Mouse (Mus musculus) liver, embryonic 12.5 days (tissue): ENCODE data around the gene Smim24. TPM values are rescaled to one million over a fixed set of nuclear protein-coding genes. Genes with fewer than 3 reads are reported as not detected.

ENCODE experiments used
- ATAC-seq: fragments of 200-750 bp; cut with Nextera tagmentation; 2 replicates; pipeline ENCODE4 v1.8.0; 2017; ENCODE audit warnings: moderate number of reproducible peaks, mild to moderate bottlenecking, moderate library complexity
- H3K27ac ChIP-seq: fragments of 300-500 bp; sonication (generic); 2 replicates; pipeline ENCODE4 v1.5.1; 2016; ENCODE audit warnings: mild to moderate bottlenecking
- H3K27me3 ChIP-seq: fragments of 300-500 bp; sonication (generic); replicated peaks from 2 replicates; pipeline ENCODE4 v1.6.1; 2016; ENCODE audit warnings: mild to moderate bottlenecking, moderate library complexity
- H3K36me3 ChIP-seq: fragments of 300-500 bp; sonication (generic); 2 replicates; pipeline ENCODE4 v1.6.1; 2016; ENCODE audit warnings: mild to moderate bottlenecking, moderate library complexity
- H3K4me1 ChIP-seq: fragments of 300-500 bp; sonication (generic); 2 replicates; pipeline ENCODE4 v1.6.1; 2016
- H3K4me2 ChIP-seq: fragments of 300-500 bp; sonication (generic); 2 replicates; pipeline ENCODE4 v1.6.1; 2016; ENCODE audit warnings: mild to moderate bottlenecking, moderate library complexity
- H3K4me3 ChIP-seq: fragments of 300-500 bp; sonication (generic); 2 replicates; pipeline ENCODE4 v1.5.1; 2016; ENCODE audit warnings: mild to moderate bottlenecking, moderate library complexity
- H3K9ac ChIP-seq: fragments of 300-500 bp; sonication (generic); 2 replicates; pipeline ENCODE4 v1.6.1; 2016; ENCODE audit warnings: mild to moderate bottlenecking, moderate library complexity
- H3K9me3 ChIP-seq: fragments of 300-500 bp; sonication (generic); replicated peaks from 2 replicates; pipeline ENCODE4 v1.6.1; 2016; ENCODE audit warnings: mild to moderate bottlenecking, moderate library complexity
- WGBS: fragments of 180-500 bp; shearing (Covaris S2); methylation state at CpG from one replicate; pipeline ENCODE4 v1.1.7; 2016; ENCODE audit not compliant: insufficient replicate concordance; 5-methylcytosine and 5-hydroxymethylcytosine counted together
- polyA plus RNA-seq: library from polyadenylated mRNA; unstranded; fragments of >200 nt; fragmentation: Nextera tagmentation; extraction: Ambion mirVana; gene quantifications from 2 replicates; pipeline ENCODE4 v1.2.1, GENCODE M21; 2016

The Smim24 gene
- polyA plus RNA-seq, 1 experiment from 2014 or later = 1.8 TPM

DNA sequence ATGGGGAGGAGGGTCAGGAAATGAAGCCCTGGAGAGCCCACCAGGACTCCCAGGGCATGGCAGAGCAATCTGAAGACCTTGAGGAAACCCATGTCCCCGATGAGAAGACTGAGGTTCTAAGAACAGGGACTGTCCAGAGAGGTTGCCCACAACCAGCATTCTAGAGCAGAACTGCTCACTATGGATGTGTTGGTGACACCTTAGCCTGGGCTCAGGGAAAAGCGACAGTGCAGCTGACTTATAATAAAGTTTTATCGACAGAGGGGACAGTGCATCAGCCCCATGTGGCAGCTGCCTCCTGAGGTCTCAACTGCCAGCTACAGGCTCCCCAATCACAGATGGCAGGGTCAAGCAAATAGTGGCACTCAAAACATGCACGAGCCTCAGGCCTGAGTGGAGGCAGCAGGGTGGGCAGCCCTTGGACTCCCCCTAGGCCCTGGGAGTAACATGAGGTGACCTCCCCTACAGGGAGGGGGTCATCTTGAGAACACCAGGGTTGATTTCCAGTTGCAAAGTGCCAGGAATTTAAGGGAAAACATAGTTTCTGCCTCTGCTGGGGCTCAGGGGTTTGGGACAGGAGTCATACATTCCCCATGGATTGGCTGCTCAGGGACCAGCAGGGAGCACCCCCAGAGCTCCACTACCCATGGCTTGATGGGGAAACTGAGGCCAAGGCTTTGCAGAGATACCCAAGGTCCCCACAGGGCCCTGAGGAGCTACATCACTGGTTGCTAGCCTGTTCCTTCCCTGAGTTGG lies 28.4 kb downstream of the Smim24 start:
- WGBS = 66% methylated on average over 4 of the region's 4 CpGs
- Histone ChIP-seq H3K4me1 (peaks cover 64% of the 10 kb centered on the region), H3K4me3 (no peak overlapping the region), H3K36me3 (peaks cover 8% of the 10 kb centered on the region; the same call in 1 of the 2 replicates), H3K27ac (no peak overlapping the region), H3K9me3 (no peaks in the 10 kb centered on the region), H3K4me2 (no peak overlapping the region), H3K9ac (no peak overlapping the region), H3K27me3 (peaks cover 91% of the 10 kb centered on the region)
- no peak for ATAC-seq

DNA sequence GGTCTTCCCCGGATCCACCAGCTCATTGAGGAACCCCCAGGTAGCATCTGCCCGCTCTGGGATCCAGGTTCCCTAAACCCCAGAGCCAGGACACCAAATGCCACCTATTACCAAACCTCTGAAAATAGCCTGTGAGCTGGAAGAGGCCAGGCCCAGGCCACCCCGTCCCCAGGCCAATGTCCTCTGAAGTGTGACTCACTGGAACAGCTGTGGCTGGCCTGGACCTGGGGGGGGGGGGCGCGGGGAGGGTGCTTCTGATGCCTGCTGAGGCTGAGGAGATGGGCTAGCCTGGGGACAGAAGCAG lies 28.9 kb downstream of the Smim24 start:
- Histone ChIP-seq H3K4me1 (peaks cover 64% of the 10 kb centered on the region), H3K27ac (no peak overlapping the region), H3K27me3 (peaks cover 94% of the 10 kb centered on the region), H3K4me2 (no peak overlapping the region), H3K9ac (no peak overlapping the region), H3K9me3 (no peaks in the 10 kb centered on the region), H3K4me3 (no peak overlapping the region), H3K36me3 (peaks cover 8% of the 10 kb centered on the region; the same call in 1 of the 2 replicates)
- no peak for ATAC-seq
- WGBS = 53% methylated on average over 5 of the region's 5 CpGs

DNA sequence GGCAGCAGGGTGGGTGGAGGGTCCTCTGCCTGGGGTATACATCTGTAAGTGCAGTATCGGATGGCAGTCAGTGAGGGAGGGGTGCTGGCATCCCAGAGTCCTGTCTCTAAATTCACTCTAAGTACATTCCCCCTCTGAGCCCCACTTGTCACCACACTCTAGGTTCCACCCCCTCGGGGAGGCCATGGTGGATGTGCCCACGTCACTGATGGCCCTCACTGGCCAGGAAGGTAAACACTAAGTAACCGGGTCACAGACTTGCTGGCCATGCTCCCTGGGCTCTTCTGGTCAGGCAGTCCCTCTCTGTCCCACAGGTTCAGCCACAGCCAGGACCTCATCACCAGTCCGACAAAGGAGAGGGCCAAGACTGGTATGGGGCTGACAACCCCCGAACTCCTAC lies 29.3 kb downstream of the Smim24 start:
- Histone ChIP-seq H3K9me3 (no peaks in the 10 kb centered on the region), H3K4me3 (no peak overlapping the region), H3K9ac (no peak overlapping the region), H3K27me3 (peaks cover 94% of the 10 kb centered on the region), H3K36me3 (peaks cover 8% of the 10 kb centered on the region; the same call in 1 of the 2 replicates), H3K4me2 (no peak overlapping the region), H3K4me1 (peaks cover 64% of the 10 kb centered on the region), H3K27ac (no peak overlapping the region)
- no peak for ATAC-seq
- 58% methylated on average over 6 of the region's 6 CpGs for WGBS

DNA sequence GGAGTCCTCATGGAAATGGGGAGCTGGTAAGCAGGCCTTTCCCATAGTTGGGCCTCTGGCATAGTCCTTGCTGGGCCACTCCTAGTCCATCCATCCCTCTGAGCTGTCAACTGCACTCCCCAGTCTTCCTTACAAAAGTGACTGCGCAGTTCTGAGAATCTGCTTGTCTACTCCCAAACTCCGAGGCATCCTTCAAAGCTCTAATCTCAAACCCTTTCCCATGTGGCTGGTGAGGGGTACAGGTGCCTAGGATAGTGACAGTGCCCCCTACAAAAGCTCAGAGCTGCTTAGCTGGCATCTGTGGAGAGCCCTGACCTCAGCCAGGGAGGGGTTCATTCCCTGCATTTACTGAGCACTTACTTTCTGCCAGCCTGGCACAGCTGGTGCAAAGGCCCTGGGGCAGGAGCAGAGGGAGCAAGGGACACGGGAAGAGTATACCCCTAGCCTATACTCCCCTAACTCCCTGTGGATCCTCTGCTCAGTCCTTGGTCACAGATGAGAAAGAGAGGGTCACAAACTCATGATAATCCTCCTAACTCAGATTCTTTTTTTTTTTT lies 29.9 kb downstream of the Smim24 start:
- Histone ChIP-seq H3K4me2 (no peak overlapping the region), H3K4me3 (no peak overlapping the region), H3K27me3 (peaks cover 94% of the 10 kb centered on the region), H3K27ac (no peak overlapping the region), H3K4me1 (peaks cover 60% of the 10 kb centered on the region), H3K36me3 (peaks cover 8% of the 10 kb centered on the region; the same call in 1 of the 2 replicates), H3K9ac (no peak overlapping the region), H3K9me3 (no peaks in the 10 kb centered on the region)
- no peak for ATAC-seq
- WGBS = 58% methylated on average over 3 of the region's 3 CpGs

DNA sequence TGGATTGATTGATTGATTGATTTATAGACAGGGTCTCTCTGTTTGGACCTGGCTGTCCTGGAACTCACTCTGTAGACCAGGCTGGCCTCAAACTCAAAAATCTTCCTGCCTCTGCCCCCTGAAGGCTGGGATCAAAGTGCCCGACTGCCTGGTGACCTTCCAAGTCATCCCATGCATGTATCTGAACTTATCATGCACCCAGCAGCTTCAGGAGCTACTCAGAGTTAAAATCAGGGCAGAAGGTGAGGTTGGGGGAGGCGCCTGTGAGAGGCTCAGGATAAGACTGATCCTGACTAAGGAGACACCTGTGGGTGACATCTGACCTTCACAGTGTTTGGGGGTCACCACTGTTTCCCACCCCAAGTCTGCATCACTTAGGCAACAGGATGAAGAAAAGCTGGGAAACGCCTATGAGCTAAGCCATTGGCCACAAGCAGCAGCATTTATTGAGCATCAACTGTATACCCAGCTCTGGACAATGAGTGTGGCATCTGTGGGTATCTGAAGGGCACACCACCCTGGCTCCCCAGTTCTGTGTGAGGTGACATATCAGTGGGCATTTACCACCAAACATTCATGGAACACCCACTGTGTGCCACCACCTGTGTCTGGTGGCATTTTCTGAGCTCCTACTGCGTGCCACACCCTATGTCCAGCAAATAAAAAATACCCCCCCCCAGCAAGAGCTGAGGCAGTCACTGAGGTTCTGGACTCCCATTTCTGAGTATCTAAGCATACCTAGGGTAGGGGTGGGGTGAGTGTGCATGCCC lies 30.8 kb downstream of the Smim24 start:
- Histone ChIP-seq H3K4me3 (no peak overlapping the region), H3K4me2 (no peak overlapping the region), H3K4me1 (peaks cover 51% of the 10 kb centered on the region), H3K27me3 (peaks cover 94% of the 10 kb centered on the region), H3K27ac (no peak overlapping the region), H3K9me3 (no peaks in the 10 kb centered on the region), H3K9ac (no peak overlapping the region), H3K36me3 (peaks cover 8% of the 10 kb centered on the region; the same call in 1 of the 2 replicates)
- no peak for ATAC-seq
- WGBS = 39% methylated on average over 4 of the region's 4 CpGs

DNA sequence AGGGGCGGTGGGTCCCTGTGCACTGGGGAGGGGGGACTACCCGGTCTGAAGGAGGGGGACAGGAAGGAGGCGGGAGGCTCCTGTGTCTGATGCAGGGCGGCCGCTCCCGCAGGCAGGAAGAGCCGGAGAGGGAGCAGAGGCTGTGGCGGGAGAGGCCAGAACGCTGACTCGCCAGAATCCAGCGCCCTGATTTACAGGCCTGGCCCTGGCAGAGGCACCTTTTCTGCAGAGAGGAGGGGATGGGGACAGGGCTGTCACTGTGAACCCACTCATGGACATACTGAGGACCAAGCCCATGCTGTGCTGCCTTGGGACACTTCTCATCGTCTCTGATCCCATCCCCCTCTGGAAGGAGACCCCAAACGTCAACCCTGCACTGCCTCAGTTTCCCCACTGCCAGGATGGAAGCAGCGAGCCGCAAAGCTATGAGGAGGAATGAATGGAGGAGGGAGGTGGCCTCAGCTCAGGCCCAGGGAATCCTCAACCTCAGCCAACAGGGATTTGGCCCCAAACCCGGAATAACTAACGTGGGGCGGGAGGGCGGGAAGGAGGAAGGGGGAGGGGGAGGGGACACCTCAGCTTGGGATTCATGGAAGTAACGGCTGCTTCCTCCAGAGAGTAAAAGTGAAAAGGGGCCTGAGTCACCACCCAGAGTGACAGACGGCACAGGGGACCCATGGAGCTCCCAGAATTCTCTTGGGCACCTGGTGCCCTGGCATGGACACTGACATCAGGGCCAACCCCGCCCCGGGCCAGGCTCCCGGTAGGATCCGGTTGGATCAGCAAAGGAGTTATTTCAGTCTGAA lies 31.6 kb downstream of the Smim24 start:
- H3K27ac ChIP-seq = no peak overlapping the region; the same call in 1 of the 2 replicates
- H3K27me3 ChIP-seq = peaks cover 96% of the 10 kb centered on the region
- 11% methylated on average over 25 of the region's 25 CpGs for WGBS

DNA sequence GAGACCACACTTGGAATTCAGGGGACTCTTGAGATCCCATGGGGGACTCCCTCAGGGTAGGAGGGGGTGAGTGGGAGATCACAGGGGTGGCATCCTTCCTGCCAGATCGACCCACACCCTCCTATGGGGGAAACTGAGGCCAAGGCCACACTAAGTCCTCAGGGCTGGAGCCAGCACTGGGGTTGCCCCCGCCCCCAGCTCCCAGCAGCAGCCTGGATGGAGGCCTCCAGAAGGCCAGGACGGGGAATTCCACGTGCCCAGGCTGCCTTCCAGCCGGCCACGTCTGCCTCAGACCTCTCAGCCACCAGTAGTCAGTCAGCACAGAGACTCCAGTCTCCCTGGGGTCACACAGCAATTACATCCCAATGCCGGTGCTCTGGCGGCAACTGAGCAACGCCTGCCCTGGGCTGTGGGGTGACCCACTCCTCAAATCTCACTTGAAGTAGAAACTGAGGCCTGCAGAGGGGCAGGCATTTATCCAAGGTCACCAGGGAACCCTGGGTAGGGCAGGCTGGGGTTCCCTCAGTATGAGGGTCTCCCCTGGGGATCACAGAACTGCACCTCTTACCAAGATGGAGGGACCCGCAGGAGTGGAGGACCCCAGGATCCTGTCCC lies 32.5 kb downstream of the Smim24 start:
- Histone ChIP-seq H3K4me3 (no peak overlapping the region; the same call in 1 of the 2 replicates), H3K4me1 (peaks cover 55% of the 10 kb centered on the region), H3K4me2 (peak overlapping the region; percentile 64), H3K27ac (no peak overlapping the region; the same call in 1 of the 2 replicates), H3K27me3 (peaks cover 97% of the 10 kb centered on the region), H3K9me3 (no peaks in the 10 kb centered on the region), H3K36me3 (peaks cover 3% of the 10 kb centered on the region; the same call in 1 of the 2 replicates), H3K9ac (no peak overlapping the region)
- WGBS = 32% methylated on average over 10 of the region's 10 CpGs
- ATAC-seq = no peak

More for the DNA sequence above, 31.6 kb downstream of the Smim24 start:
- peaks cover 8% of the 10 kb centered on the region; the same call in 1 of the 2 replicates for H3K36me3 ChIP-seq
- ATAC-seq = no peak
- H3K9me3 ChIP-seq = no peaks in the 10 kb centered on the region
- peaks cover 52% of the 10 kb centered on the region for H3K4me1 ChIP-seq
- H3K9ac ChIP-seq = no peak overlapping the region
- H3K4me2 ChIP-seq = peak overlapping the region; percentile 64; the same call in 1 of the 2 replicates
- H3K4me3 ChIP-seq = no peak overlapping the region

DNA sequence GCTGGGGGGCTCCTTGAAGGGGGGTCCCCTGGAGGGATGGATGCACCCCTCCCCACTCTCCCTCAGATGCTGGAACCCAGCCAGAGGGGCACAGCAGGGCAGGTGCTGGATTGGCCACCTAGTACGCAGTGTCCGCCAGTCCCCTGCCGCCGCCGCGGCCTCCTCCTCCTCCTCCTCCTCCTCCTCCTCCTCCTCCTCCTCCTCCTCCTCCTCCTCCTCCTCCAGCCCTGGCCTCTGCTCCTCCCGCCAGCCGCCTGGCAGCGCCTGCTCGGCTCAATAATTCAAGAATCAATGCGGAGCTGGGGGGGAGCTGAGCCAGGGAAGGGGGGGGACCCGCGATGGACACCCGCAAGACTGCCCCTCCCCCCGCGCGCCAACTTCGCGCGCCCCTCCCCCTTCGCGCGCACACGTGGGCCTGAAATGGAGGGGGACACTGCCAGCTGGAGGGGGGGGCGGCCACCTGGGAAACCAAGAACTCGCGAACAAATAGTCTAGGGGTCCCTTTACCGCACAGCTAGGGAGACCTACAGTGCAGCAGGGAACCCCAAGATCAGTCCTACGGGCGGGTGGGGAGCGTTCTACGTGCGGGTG lies 33.3 kb downstream of the Smim24 start:
- 3% methylated on average over 14 of the region's 33 CpGs for WGBS
- no peak for ATAC-seq

DNA sequence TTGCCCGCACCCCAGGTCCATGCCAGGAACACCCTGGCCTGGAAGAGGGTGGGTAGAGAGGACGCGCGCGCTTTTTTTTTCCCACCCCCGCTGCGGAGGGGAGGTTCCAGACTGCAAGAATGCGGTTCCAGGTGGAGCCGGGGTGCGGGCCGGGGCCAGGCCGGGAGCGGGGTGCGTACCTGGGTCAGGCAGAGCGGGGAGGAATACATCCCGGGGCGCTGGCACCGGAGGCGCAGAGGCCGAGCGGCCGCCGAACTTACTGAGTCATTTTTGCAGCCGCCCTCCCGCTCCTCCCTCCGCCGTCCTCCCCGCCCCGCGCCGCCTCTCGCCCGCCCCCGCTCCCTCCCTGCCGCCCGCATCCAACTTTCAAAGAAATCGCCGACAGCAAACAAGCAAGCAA lies 34.0 kb downstream of the Smim24 start:
- H3K27me3 ChIP-seq = peaks cover 98% of the 10 kb centered on the region
- 2% methylated on average over 38 of the region's 38 CpGs for WGBS
- peak overlapping the region; percentile 58 for H3K9ac ChIP-seq
- no peak overlapping the region for H3K27ac ChIP-seq
- H3K9me3 ChIP-seq = no peaks in the 10 kb centered on the region
- peak overlapping the region; percentile 53 for H3K4me3 ChIP-seq
- H3K4me1 ChIP-seq = peaks cover 65% of the 10 kb centered on the region
- ATAC-seq = no peak
- H3K36me3 ChIP-seq = no peaks in the 10 kb centered on the region
- peak overlapping the region; percentile 64 for H3K4me2 ChIP-seq

More for the DNA sequence above, 33.3 kb downstream of the Smim24 start:
- peak overlapping the region; percentile 53 for H3K4me3 ChIP-seq
- H3K4me2 ChIP-seq = peak overlapping the region; percentile 64
- H3K4me1 ChIP-seq = peaks cover 63% of the 10 kb centered on the region
- peaks cover 98% of the 10 kb centered on the region for H3K27me3 ChIP-seq
- no peaks in the 10 kb centered on the region for H3K9me3 ChIP-seq
- peak overlapping the region; percentile 58 for H3K9ac ChIP-seq
- no peaks in the 10 kb centered on the region for H3K36me3 ChIP-seq
- H3K27ac ChIP-seq = no peak overlapping the region

DNA sequence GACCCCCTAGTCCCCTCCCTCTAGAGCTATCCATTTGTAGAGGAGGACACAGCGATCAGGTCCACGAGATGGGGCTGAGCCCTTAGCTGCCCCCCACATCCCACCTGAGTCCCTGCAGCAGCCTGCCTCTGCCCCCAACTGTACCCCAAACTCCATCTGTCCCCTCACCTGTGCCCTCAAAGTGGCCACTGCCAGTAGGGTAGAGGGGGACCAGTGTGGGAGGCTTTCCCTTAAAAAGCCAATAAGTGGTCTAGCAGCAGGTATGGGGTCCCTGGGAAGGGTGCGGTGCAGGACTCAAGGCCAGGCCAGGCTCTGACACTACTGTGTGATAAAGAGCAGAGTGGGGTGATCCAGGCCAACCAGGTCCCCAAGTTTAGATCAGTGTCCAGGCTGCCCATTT lies 34.5 kb downstream of the Smim24 start:
- no peak for ATAC-seq
- peak overlapping the region; percentile 64 for H3K4me2 ChIP-seq
- 33% methylated on average over 3 of the region's 3 CpGs for WGBS
- no peaks in the 10 kb centered on the region for H3K36me3 ChIP-seq
- H3K27ac ChIP-seq = no peak overlapping the region
- H3K4me3 ChIP-seq = peak overlapping the region; percentile 53
- peaks cover 98% of the 10 kb centered on the region for H3K27me3 ChIP-seq
- peaks cover 66% of the 10 kb centered on the region for H3K4me1 ChIP-seq
- H3K9me3 ChIP-seq = no peaks in the 10 kb centered on the region
- H3K9ac ChIP-seq = 0 out of 2 replicates have a peak overlapping the region, but pooled peaks have one; percentile 58
